Mouse (Mus musculus) heart, adult 18-20 months (tissue): ENCODE results near the gene Fstl4. TPM values are rescaled to one million over a fixed set of nuclear protein-coding genes. Genes with fewer than 3 reads are reported as not detected.

Source experiments
- DNase-seq, 2 experiments: peaks; one replicate each; pipeline ENCODE4 v3.0.0; 2021 to 2022; ENCODE audit warnings: mixed read lengths in 1 of 2
- total RNA-seq, 2 experiments: library from RNA; stranded (reverse); gene quantifications; 2 replicates each; pipeline ENCODE4 v1.2.3; 2021

Gene Fstl4
- total RNA-seq, 2 experiments from 2014 or later, result 2.8 to 5.6 TPM

- DNase-seq, result no peak
Observed at GRCm38 (mm10) chr11:53024403-53024802, 260.0 kb downstream of the Fstl4 start.

GRCm38 (mm10) chr11:53025686-53026085 is 261.3 kb downstream of the Fstl4 start:
- DNase-seq, result no peak

GRCm38 (mm10) chr11:53028421-53029168 is 264.2 kb downstream of the Fstl4 start:
- DNase-seq, result no peak

- no peak for DNase-seq
Observed at GRCm38 (mm10) chr11:53031777-53032176, 267.3 kb downstream of the Fstl4 start.

- peak; percentile 51 to 88 for DNase-seq
Observed at GRCm38 (mm10) chr11:53032336-53032735, 267.9 kb downstream of the Fstl4 start.

- no peak for DNase-seq
Observed at GRCm38 (mm10) chr11:53035414-53035813, 271.0 kb downstream of the Fstl4 start.

- DNase-seq, result no peak
Observed at GRCm38 (mm10) chr11:53046850-53047249, 282.4 kb downstream of the Fstl4 start.

GRCm38 (mm10) chr11:53054151-53054550 is 289.7 kb downstream of the Fstl4 start:
- DNase-seq, result no peak

GRCm38 (mm10) chr11:53055896-53056295 is 291.5 kb downstream of the Fstl4 start:
- no peak for DNase-seq

- no peak for DNase-seq
Observed at GRCm38 (mm10) chr11:53056781-53057180, 292.3 kb downstream of the Fstl4 start.

- DNase-seq, result no peak
Observed at GRCm38 (mm10) chr11:53057821-53058553, 293.6 kb downstream of the Fstl4 start.

GRCm38 (mm10) chr11:53058557-53058956 is 294.1 kb downstream of the Fstl4 start:
- no peak for DNase-seq

- DNase-seq, result no peak
Observed at GRCm38 (mm10) chr11:53067699-53068478, 303.5 kb downstream of the Fstl4 start.

GRCm38 (mm10) chr11:53068479-53069065 is 304.1 kb downstream of the Fstl4 start:
- DNase-seq, result no peak

- no peak for DNase-seq
Observed at GRCm38 (mm10) chr11:53069751-53070150, 305.3 kb downstream of the Fstl4 start.

- DNase-seq, result no peak
Observed at GRCm38 (mm10) chr11:53071602-53072001, 307.2 kb downstream of the Fstl4 start.

GRCm38 (mm10) chr11:53077641-53078040 is 313.2 kb downstream of the Fstl4 start:
- no peak for DNase-seq

GRCm38 (mm10) chr11:53078419-53079334 is 314.2 kb downstream of the Fstl4 start:
- no peak for DNase-seq

- DNase-seq, result peak; percentile 20 to 47
Observed at GRCm38 (mm10) chr11:53081310-53081709, 316.9 kb downstream of the Fstl4 start.

GRCm38 (mm10) chr11:53085367-53085766 is 320.9 kb downstream of the Fstl4 start:
- peak; percentile 5 to 10 for DNase-seq
